Mouse (Mus musculus) embryonic facial prominence, embryonic 14.5 days (tissue): ENCODE results near the gene Zfp747. TPM values are rescaled to one million over a fixed set of nuclear protein-coding genes. Genes with fewer than 3 reads are reported as not detected.
"Not testable (repeated sequence)": the region's sequence is repeated elsewhere in the genome, so short reads cannot be mapped to it uniquely, and the experiment has no call there.

Source experiments
- ATAC-seq: fragments of 200-750 bp; cut with Nextera tagmentation; 2 replicates; pipeline ENCODE4 v1.8.0; 2017; ENCODE audit warnings: low read depth, moderate number of reproducible peaks, moderate TSS enrichment
- DNase-seq: peaks from one replicate; pipeline ENCODE4 v3.0.0-alpha.2; 2015; ENCODE audit warnings: low spot score
- H3K27ac ChIP-seq: fragments of 300-500 bp; sonication (generic); replicated peaks from 2 replicates; pipeline ENCODE4 v1.5.1; 2014; ENCODE audit warnings: low read depth, mild to moderate bottlenecking, low read length, moderate library complexity
- H3K27me3 ChIP-seq: fragments of 300-500 bp; sonication (generic); replicated peaks from 2 replicates; pipeline ENCODE4 v1.6.1; 2014; ENCODE audit warnings: low read length; ENCODE audit not compliant: control insufficient read depth, insufficient read depth
- H3K36me3 ChIP-seq: fragments of 300-500 bp; sonication (generic); 2 replicates; pipeline ENCODE4 v1.6.1; 2014; ENCODE audit warnings: low read length, mixed read lengths; ENCODE audit not compliant: control insufficient read depth, insufficient read depth
- H3K4me1 ChIP-seq: fragments of 300-500 bp; sonication (generic); 2 replicates; pipeline ENCODE4 v1.6.1; 2014; ENCODE audit warnings: antibody characterized with exemption, low read length; ENCODE audit not compliant: control insufficient read depth, insufficient read depth
- H3K4me2 ChIP-seq: fragments of 300-500 bp; sonication (generic); 2 replicates; pipeline ENCODE4 v1.6.1; 2014; ENCODE audit warnings: low read depth, mild to moderate bottlenecking, low read length, moderate library complexity, mixed read lengths
- H3K4me3 ChIP-seq: fragments of 300-500 bp; sonication (generic); 2 replicates; pipeline ENCODE4 v1.5.1; 2014; ENCODE audit warnings: low read depth, mild to moderate bottlenecking, low read length
- H3K9ac ChIP-seq: fragments of 300-500 bp; sonication (generic); 2 replicates; pipeline ENCODE4 v1.6.1; 2014; ENCODE audit warnings: low read depth, mild to moderate bottlenecking, low read length, moderate library complexity, mixed read lengths
- H3K9me3 ChIP-seq: fragments of 300-500 bp; sonication (generic); 2 replicates; pipeline ENCODE4 v1.6.1; 2016; ENCODE audit warnings: low read length; ENCODE audit not compliant: control insufficient read depth
- WGBS: fragments of 180-500 bp; shearing (Covaris S2); extraction: QIAGEN DNeasy Blood & Tissue Kit; methylation state at CpG from one replicate; pipeline ENCODE4 v1.1.7; 2014; 5-methylcytosine and 5-hydroxymethylcytosine counted together
- polyA plus RNA-seq: library from polyadenylated mRNA; unstranded; fragments of >200 nt; fragmentation: Nextera tagmentation; extraction: Ambion mirVana; gene quantifications from 2 replicates; pipeline ENCODE4 v1.2.1, GENCODE M21; 2014

Zfp747 gene
- polyA plus RNA-seq, 1 experiment from 2014 or later = 4.9 TPM

DNA sequence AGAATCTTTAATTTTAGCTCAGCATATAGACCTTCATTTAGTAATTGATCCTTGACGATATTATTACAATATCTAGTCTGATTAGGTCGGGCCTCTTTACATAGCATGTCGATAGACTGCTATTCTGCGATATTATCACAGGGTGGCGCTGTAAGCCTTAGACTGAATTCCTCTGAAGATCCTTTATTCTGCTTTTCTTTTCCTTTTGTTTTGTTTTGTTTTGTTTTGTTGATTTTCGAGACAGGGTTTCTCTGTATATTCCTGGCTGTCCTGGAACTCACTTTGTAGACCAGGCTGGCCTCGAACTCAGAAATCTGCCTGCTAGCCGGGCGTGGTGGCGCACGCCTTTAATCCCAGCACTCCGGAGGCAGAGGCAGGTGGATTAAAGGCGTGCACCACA is 13.4 kb downstream of the Zfp747 start:
- DNase-seq = peak; percentile 73
- WGBS = 21% methylated on average over 13 of the region's 13 CpGs

GRCm38 (mm10) chr7:127361449-127361848 is 14.4 kb downstream of the Zfp747 start:
- DNase-seq = no peak
- Histone ChIP-seq H3K9ac (no peak overlapping the region), H3K36me3 (no peaks in the 10 kb centered on the region), H3K4me1 (peaks cover 5% of the 10 kb centered on the region; the same call in 1 of the 2 replicates), H3K27me3 (peaks cover 12% of the 10 kb centered on the region; the same call in 1 of the 2 replicates), H3K27ac (no peak overlapping the region), H3K4me3 (no peak overlapping the region), H3K4me2 (no peak overlapping the region), H3K9me3 (no peaks in the 10 kb centered on the region)
- ATAC-seq = no peak
- 46% methylated on average over 7 of the region's 13 CpGs for WGBS

More for the DNA sequence above, 13.4 kb downstream of the Zfp747 start:
- H3K9me3 ChIP-seq, H3K4me1 ChIP-seq, H3K27ac ChIP-seq, H3K36me3 ChIP-seq, H3K9ac ChIP-seq, ATAC-seq: not testable (repeated sequence)
- H3K4me2 ChIP-seq = peak overlapping the region; percentile 35
- H3K4me3 ChIP-seq = peak overlapping the region; percentile 21
- H3K27me3 ChIP-seq = peaks cover 12% of the 10 kb centered on the region; the same call in 1 of the 2 replicates

GRCm38 (mm10) chr7:127360265-127360664 is 15.6 kb downstream of the Zfp747 start:
- WGBS = 83% methylated on average over 4 of the region's 4 CpGs
- Histone ChIP-seq H3K9ac (no peak overlapping the region), H3K4me3 (no peak overlapping the region), H3K27ac (no peak overlapping the region), H3K4me2 (no peak overlapping the region), H3K27me3 (peaks cover 12% of the 10 kb centered on the region; the same call in 1 of the 2 replicates), H3K4me1 (peaks cover 5% of the 10 kb centered on the region; the same call in 1 of the 2 replicates), H3K36me3 (no peaks in the 10 kb centered on the region), H3K9me3 (no peaks in the 10 kb centered on the region)
- ATAC-seq (no peak), DNase-seq (no peak)

- Histone ChIP-seq H3K27me3 (peaks cover 10% of the 10 kb centered on the region; the same call in 1 of the 2 replicates), H3K9me3 (0 out of 2 replicates have a peak, but pooled peaks cover 2% of the 10 kb centered on the region), H3K4me2 (no peak overlapping the region), H3K36me3 (no peaks in the 10 kb centered on the region), H3K9ac (no peak overlapping the region), H3K4me3 (no peak overlapping the region), H3K27ac (no peak overlapping the region), H3K4me1 (peaks cover 3% of the 10 kb centered on the region; the same call in 1 of the 2 replicates)
- ATAC-seq (no peak), DNase-seq (no peak)
- WGBS = 66% methylated on average over 4 of the region's 4 CpGs
Measured at GRCm38 (mm10) chr7:127358472-127358871, 17.4 kb downstream of the Zfp747 start.

DNA sequence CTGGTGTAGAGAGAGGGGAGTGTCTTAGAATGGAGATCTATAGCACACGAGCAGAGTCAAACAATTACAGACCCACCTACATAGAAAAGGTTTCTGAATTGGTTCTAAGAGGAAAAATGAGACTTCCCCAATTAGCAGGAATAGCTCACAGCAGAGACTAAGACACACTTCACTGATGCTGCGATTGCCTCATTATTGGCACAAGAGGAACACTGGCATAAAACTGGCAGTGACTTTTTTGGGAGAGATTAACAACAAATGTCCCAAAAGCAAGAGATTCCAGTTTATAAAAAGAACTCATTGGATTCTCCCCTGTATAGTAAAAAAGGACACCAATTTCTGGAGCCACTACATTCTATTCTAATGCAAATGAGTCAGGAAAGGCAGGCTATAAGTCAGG is 18.0 kb downstream of the Zfp747 start:
- no peaks in the 10 kb centered on the region for H3K4me1 ChIP-seq
- H3K9ac ChIP-seq = no peak overlapping the region
- H3K27me3 ChIP-seq = peaks cover 6% of the 10 kb centered on the region; the same call in 1 of the 2 replicates
- no peak overlapping the region for H3K27ac ChIP-seq
- DNase-seq (no peak), ATAC-seq (no peak)
- H3K4me2 ChIP-seq = no peak overlapping the region
- WGBS = 54% methylated on average over 2 of the region's 2 CpGs
- no peak overlapping the region for H3K4me3 ChIP-seq
- 0 out of 2 replicates have a peak, but pooled peaks cover 6% of the 10 kb centered on the region for H3K9me3 ChIP-seq
- H3K36me3 ChIP-seq = no peaks in the 10 kb centered on the region

- H3K4me2 ChIP-seq = no peak overlapping the region
- 0 out of 2 replicates have a peak, but pooled peaks cover 6% of the 10 kb centered on the region for H3K9me3 ChIP-seq
- H3K9ac ChIP-seq = no peak overlapping the region
- H3K4me1 ChIP-seq = no peaks in the 10 kb centered on the region
- H3K27ac ChIP-seq = no peak overlapping the region
- H3K36me3 ChIP-seq = no peaks in the 10 kb centered on the region
- ATAC-seq = no peak
- 59% methylated on average over 3 of the region's 3 CpGs for WGBS
- no peaks in the 10 kb centered on the region; the same call in 1 of the 2 replicates for H3K27me3 ChIP-seq
- no peak for DNase-seq
- H3K4me3 ChIP-seq = no peak overlapping the region
Measured at GRCm38 (mm10) chr7:127355796-127356195, 20.1 kb downstream of the Zfp747 start.

DNA sequence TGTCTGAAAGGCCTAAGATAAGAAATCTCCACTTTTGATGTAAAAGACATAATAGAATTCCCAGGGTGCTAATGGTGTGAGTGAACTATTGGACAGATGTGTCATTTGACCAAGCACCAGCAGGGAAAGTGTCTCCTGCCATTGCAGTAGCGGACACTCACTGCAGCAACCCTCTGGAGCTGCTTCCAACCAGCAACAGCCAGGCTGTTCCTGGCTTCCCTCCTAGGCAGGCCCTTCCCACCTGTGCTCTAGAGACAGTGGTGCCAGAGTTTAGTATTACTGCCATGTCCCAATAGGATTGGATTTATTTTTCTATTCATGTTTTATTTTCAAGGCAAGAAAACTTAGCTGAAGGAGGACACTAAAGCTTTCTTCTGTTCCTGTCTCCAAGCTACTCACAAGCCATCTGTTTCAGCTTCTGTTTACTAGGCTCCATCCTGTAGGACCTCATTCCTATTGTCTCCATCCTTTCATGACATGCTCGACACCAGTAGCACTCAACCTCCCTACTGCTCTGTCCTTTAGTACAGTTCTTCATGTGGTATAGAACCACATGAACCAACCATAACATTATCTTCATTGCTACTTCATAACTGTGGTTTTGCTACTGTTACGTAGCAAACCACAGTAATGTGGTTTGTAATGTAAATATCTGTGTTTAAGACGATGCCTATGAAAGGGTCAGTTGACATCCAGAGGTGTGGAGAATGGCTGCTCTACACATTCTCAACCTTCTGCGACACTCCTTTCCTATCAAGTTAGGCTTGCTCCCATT is 24.4 kb downstream of the Zfp747 start:
- H3K9ac ChIP-seq = no peak overlapping the region
- no peak overlapping the region for H3K4me2 ChIP-seq
- no peak overlapping the region for H3K4me3 ChIP-seq
- H3K27me3 ChIP-seq = no peaks in the 10 kb centered on the region
- no peak for ATAC-seq
- H3K36me3 ChIP-seq = no peaks in the 10 kb centered on the region
- H3K27ac ChIP-seq = no peak overlapping the region
- H3K9me3 ChIP-seq = 0 out of 2 replicates have a peak, but pooled peaks cover 6% of the 10 kb centered on the region
- 75% methylated on average over 5 of the region's 5 CpGs for WGBS
- H3K4me1 ChIP-seq = no peaks in the 10 kb centered on the region; the same call in none of the 2 replicates
- DNase-seq = no peak

DNA sequence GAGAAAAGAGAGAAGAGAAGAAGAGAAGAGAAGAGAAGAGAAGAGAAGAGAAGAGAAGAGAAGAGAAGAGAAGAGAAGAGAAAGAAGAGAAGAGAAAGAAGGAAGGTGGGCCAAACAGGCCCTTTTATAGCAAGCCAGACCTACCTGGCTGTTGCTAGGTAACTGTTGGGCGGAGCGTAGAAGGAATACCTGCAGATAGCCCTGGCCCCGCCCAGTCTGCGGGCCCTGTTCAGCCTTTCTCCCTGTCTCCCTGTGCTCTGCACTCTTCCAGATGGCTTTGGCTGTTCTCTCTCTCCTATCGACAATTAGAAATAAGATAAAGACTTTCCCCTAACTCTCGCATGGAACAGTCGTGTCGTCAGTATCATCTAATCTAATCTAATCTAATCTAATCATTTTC is 29.2 kb downstream of the Zfp747 start:
- H3K9me3 ChIP-seq = no peaks in the 10 kb centered on the region
- H3K27me3 ChIP-seq = no peaks in the 10 kb centered on the region
- H3K36me3 ChIP-seq = peaks cover 18% of the 10 kb centered on the region
- 16% methylated on average over 8 of the region's 8 CpGs for WGBS
- peaks cover 7% of the 10 kb centered on the region for H3K4me1 ChIP-seq
- no peak overlapping the region; the same call in 1 of the 2 replicates for H3K27ac ChIP-seq
- 0 out of 2 replicates have a peak overlapping the region, but pooled peaks have one; percentile 91 for H3K9ac ChIP-seq
- peak overlapping the region; percentile 83 for H3K4me3 ChIP-seq
- DNase-seq = peak; percentile 78
- ATAC-seq = no peak
- H3K4me2 ChIP-seq = peak overlapping the region; percentile 84
